Mouse (Mus musculus): Measurements from ENCODE around the gene Thsd7b.

DNA sequence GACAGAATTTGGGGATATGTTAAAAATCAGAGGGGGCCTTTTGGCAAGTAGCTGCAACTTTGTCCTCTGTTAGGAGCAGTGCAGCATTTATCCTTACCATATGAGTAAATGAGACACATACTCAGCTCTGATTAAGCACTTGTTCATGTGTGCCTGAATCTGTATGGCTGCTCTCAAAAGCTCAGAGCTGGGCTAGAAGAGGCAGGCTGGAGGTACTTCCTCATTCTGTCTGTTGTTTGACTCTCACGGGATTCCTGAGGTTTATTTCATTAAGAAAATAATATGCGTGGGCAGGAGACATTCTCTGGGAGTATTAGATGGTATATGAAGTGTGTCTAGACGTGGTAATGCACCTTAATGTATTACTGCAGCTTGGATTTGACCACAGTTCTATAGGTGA lies 286.7 kb downstream of the Thsd7b start:
- no peak for TF ChIP-seq POLR2A (IDR thresholded peaks at IDR 0.05; ENCODE audit: low read depth, low read length)
- TF ChIP-seq CTCF (IDR thresholded peaks at IDR 0.05; ENCODE audit: extremely low read depth, insufficient read length, insufficient replicate concordance, low read depth, low read length), result no peak

All from small intestine, adult 2 months (tissue).